Mouse (Mus musculus) kidney, postnatal 0 days (tissue): ENCODE measurements around the gene Zfp654. TPM values are rescaled to one million over a fixed set of nuclear protein-coding genes. Genes with fewer than 3 reads are reported as not detected.
"Not testable (repeated sequence)": the region's sequence is repeated elsewhere in the genome, so short reads cannot be mapped to it uniquely, and the experiment has no call there.

Experiments used
- ATAC-seq: fragments of 200-750 bp; cut with Nextera tagmentation; replicated peaks from 2 replicates; pipeline ENCODE4 v1.8.0; 2017; ENCODE audit warnings: low read depth, moderate number of reproducible peaks, moderate TSS enrichment, moderate library complexity; ENCODE audit not compliant: low FRiP score
- DNase-seq: peaks from one replicate; pipeline ENCODE4 v3.0.0-alpha.2; 2016; ENCODE audit warnings: low spot score
- H3K27ac ChIP-seq: fragments of 300-500 bp; sonication (generic); 2 replicates; pipeline ENCODE4 v1.5.1; 2014; ENCODE audit warnings: mild to moderate bottlenecking
- H3K27me3 ChIP-seq: fragments of 300-500 bp; sonication (generic); 2 replicates; pipeline ENCODE4 v1.6.1; 2014; ENCODE audit warnings: low read length, mixed read lengths; ENCODE audit not compliant: insufficient read depth
- H3K36me3 ChIP-seq: fragments of 300-500 bp; sonication (generic); 2 replicates; pipeline ENCODE4 v1.6.1; 2014; ENCODE audit warnings: low read length, mixed read lengths; ENCODE audit not compliant: insufficient read depth
- H3K4me1 ChIP-seq: fragments of 300-500 bp; sonication (generic); replicated peaks from 2 replicates; pipeline ENCODE4 v1.6.1; 2014; ENCODE audit warnings: antibody characterized with exemption, low read length, mixed read lengths; ENCODE audit not compliant: insufficient read depth
- H3K4me2 ChIP-seq: fragments of 300-500 bp; sonication (generic); 2 replicates; pipeline ENCODE4 v1.6.1; 2014; ENCODE audit warnings: mild to moderate bottlenecking, low read length, moderate library complexity, mixed read lengths
- H3K4me3 ChIP-seq: fragments of 300-500 bp; sonication (generic); replicated peaks from 2 replicates; pipeline ENCODE4 v1.5.1; 2014; ENCODE audit warnings: low read depth, low read length
- H3K9ac ChIP-seq: fragments of 300-500 bp; sonication (generic); 2 replicates; pipeline ENCODE4 v1.6.1; 2014; ENCODE audit warnings: low read depth, low read length
- H3K9me3 ChIP-seq: fragments of 300-500 bp; sonication (generic); replicated peaks from 2 replicates; pipeline ENCODE4 v1.6.1; 2016; ENCODE audit warnings: low read length, inconsistent platforms, mixed read lengths
- CTCF ChIP-seq: IDR thresholded peaks from 2 replicates; pipeline ENCODE4 v1.5.1; 2016; ENCODE audit warnings: antibody characterized with exemption, low read depth, mild to moderate bottlenecking, moderate library complexity
- WGBS: fragments of 180-500 bp; shearing (Covaris S2); extraction: QIAGEN DNeasy Blood & Tissue Kit; methylation state at CpG from one replicate; pipeline ENCODE4 v1.1.7; 2014; 5-methylcytosine and 5-hydroxymethylcytosine counted together
- polyA plus RNA-seq: library from polyadenylated mRNA; unstranded; fragments of >200 nt; fragmentation: Nextera tagmentation; extraction: Ambion mirVana; gene quantifications from 2 replicates; pipeline ENCODE4 v1.2.1, GENCODE M21; 2015

Gene Zfp654
- polyA plus RNA-seq, 1 experiment from 2014 or later = 5.1 TPM

DNA sequence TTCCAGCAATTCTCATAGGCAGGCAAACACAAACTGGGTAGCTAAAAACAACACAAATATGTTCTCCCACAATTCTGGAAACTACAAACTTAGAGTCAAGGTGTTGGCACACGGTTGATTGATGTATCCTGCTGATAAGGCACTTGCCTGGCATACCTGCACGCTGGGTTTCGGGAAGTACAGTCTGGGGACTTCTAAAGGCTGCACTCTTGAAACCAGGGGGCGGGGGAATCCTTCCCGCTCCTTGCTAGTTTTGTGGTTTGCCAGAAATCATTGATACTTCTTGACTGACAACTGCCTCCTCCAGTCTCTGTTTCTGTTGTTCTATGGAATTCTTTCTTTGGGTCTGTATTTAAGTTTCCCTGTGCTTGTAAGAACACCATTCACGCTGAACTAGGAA is 17.2 kb upstream of the Zfp654 start:
- Histone ChIP-seq H3K4me1 (0 out of 2 replicates have a peak, but pooled peaks cover 3% of the 10 kb centered on the region), H3K4me2 (no peak overlapping the region), H3K4me3 (no peak overlapping the region), H3K9me3 (no peaks in the 10 kb centered on the region), H3K36me3 (no peaks in the 10 kb centered on the region), H3K27ac (no peak overlapping the region), H3K9ac (no peak overlapping the region), H3K27me3 (no peaks in the 10 kb centered on the region)
- no peak for ATAC-seq
- no peak for DNase-seq
- TF ChIP-seq CTCF = no peak
- 64% methylated on average over 6 of the region's 6 CpGs for WGBS

DNA sequence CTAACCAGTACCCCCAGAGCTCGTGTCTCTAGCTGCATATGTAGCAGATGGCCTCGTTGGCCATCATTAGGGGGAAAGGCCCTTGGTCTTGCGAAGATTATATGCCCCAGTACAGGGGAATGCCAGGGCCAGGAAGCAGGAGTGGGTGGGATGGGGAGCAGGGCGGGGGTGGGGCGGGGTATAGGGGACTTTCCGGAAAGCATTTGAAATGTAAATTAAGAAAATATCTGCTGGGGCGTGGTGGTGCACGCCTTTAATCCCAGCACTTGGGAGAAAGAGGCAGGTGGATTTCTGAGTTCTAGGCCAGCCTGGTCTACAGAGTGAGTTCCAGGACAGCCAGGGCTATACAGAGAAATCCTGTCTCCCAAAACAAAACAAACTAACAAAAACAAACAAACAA is 14.4 kb upstream of the Zfp654 start:
- not testable (repeated sequence) for H3K27me3 ChIP-seq, H3K9ac ChIP-seq, DNase-seq, H3K4me1 ChIP-seq, H3K36me3 ChIP-seq, H3K4me2 ChIP-seq, ATAC-seq, H3K4me3 ChIP-seq, H3K27ac ChIP-seq, H3K9me3 ChIP-seq
- WGBS = 91% methylated on average over 8 of the region's 8 CpGs

DNA sequence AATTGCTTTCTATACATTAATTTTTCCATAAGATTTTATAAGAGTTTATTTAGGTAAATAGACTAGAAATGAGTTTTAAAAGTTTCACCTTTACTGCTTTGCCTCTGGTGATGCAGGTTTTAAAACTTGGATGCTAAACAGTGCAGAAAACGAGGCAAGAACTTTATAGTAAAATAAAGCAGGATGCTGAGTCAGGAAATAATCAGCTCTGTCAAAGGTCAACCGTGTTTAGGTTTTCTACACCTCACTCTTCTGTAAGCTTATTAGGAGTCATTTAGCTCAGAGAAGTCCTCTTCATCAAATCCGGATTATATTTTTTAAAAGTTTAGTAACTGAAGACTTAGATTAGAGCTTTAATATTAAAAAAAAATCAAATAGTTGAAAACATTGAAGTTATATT is 5.5 kb upstream of the Zfp654 start:
- TF ChIP-seq CTCF = no peak
- no peak overlapping the region for H3K4me3 ChIP-seq
- H3K27me3 ChIP-seq = no peaks in the 10 kb centered on the region
- H3K9me3 ChIP-seq = no peaks in the 10 kb centered on the region
- WGBS = 86% methylated on average over 3 of the region's 3 CpGs
- H3K27ac ChIP-seq = no peak overlapping the region
- H3K36me3 ChIP-seq = peaks cover 15% of the 10 kb centered on the region
- ATAC-seq (no peak), DNase-seq (no peak)
- H3K9ac ChIP-seq = no peak overlapping the region
- no peak overlapping the region for H3K4me2 ChIP-seq
- peaks cover 6% of the 10 kb centered on the region; the same call in 1 of the 2 replicates for H3K4me1 ChIP-seq

DNA sequence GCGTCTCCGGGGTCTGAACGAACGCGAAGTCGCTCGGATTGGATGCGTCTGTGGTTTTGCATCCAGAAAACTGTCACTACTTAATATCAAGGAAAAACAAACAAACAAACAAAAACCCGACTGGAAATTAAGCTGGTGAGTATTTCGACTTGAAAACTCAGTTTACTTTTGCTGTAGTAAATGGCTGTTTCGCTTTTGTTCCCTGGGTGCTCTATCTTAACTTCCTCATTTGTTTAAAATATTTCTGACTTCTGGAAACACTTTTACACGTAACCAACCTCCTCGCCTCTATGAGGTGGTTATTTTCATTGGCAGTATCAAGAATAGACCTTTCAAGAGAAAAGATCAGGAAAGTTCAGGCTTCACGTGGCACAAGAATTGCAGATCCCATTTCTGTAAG is 1.4 kb upstream of the Zfp654 start:
- DNase-seq = no peak
- Histone ChIP-seq H3K4me1 (peaks cover 6% of the 10 kb centered on the region; the same call in 1 of the 2 replicates), H3K27ac (peak overlapping the region; percentile 95), H3K4me2 (peak overlapping the region; percentile 61), H3K27me3 (no peaks in the 10 kb centered on the region), H3K4me3 (peak overlapping the region; percentile 87), H3K9me3 (no peaks in the 10 kb centered on the region), H3K36me3 (peaks cover 15% of the 10 kb centered on the region), H3K9ac (peak overlapping the region; percentile 94)
- 3% methylated on average over 14 of the region's 14 CpGs for WGBS
- ATAC-seq = no peak
- no peak for TF ChIP-seq CTCF

DNA sequence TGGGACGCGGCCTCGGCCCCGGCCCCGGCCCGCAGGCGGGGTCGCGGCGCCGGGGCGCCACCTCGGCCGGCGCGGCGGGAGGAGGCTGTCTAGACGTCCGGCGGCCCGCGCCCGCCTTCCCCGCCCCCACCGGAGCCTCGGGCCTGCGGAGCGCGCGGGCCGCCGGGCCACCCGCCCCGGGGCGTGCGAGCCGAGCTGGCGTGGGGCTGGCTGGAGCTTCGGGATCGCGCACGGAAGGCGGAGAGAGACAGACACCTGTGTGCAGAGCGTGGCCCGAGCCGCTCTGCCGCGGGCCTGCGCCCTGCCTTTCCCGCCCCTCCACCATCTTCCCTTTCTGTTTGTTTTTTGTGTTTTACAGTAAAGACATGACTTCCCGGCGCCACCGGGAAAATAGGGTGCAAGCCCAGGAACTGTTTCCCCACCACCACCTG is 1.0 kb upstream of the Zfp654 start:
- Histone ChIP-seq H3K4me3 (peak overlapping the region; percentile 87), H3K27ac (peak overlapping the region; percentile 95), H3K4me2 (peak overlapping the region; percentile 61), H3K9ac (peak overlapping the region; percentile 94), H3K36me3 (peaks cover 15% of the 10 kb centered on the region), H3K27me3 (no peaks in the 10 kb centered on the region), H3K9me3 (no peaks in the 10 kb centered on the region), H3K4me1 (peaks cover 6% of the 10 kb centered on the region; the same call in 1 of the 2 replicates)
- no peak for TF ChIP-seq CTCF
- peak; percentile 40 for DNase-seq
- peak; percentile 3 for ATAC-seq
- under 1% methylated on average over 29 of the region's 53 CpGs for WGBS

DNA sequence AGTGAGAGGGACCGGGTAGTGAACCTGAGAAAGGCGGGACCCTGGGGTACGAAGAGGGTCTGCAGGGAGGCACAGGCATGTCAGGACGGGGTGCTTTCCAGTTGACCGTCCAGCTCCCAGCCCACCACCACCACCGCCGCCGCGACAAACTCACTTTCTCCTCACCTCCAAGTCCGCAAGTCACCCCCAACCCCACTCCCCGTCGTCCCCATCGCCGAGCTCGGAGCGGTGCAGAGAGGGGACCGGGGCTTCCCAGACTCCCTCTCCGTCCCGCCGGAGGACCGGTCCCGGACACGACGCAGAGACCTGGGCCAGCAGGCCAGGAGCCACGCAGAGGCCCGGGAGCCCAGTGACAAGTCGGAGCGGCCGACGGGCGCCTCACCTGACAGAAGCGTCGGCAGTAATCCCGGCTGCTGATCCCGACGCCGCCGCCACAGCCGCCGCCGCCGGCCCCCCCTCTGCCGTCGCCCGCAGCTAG is 328 bp downstream of the Zfp654 start:
- Histone ChIP-seq H3K27me3 (no peaks in the 10 kb centered on the region), H3K27ac (peak overlapping the region; percentile 91), H3K9ac (peak overlapping the region; percentile 86), H3K4me3 (peak overlapping the region; percentile 87), H3K4me1 (peaks cover 6% of the 10 kb centered on the region; the same call in 1 of the 2 replicates), H3K9me3 (no peaks in the 10 kb centered on the region), H3K36me3 (peaks cover 12% of the 10 kb centered on the region), H3K4me2 (peak overlapping the region; percentile 94)
- ATAC-seq (peak; percentile 39), DNase-seq (peak; percentile 42)
- 1% methylated on average over 35 of the region's 45 CpGs for WGBS
- TF ChIP-seq CTCF = no peak
